Mouse (Mus musculus): ENCODE results near the gene Nab2. TPM values are rescaled to one million over a fixed set of nuclear protein-coding genes. Genes with fewer than 3 reads are reported as not detected.

Nab2 gene
- polyA plus RNA-seq, 1 experiment from 2014 or later = 33.2 TPM

- Histone ChIP-seq H3K9ac (peak overlapping the region; percentile 51), H3K27ac (replicated peaks) (peak overlapping the region; percentile 94), H3K4me2 (replicated peaks) (peak overlapping the region; percentile 77), H3K36me3 (peaks cover 7% of the 10 kb centered on the region; the same call in 1 of the 2 replicates), H3K4me3 (replicated peaks) (peak overlapping the region; percentile 58), H3K4me1 (peaks cover 29% of the 10 kb centered on the region), H3K27me3 (no peaks in the 10 kb centered on the region), H3K9me3 (replicated peaks) (no peaks in the 10 kb centered on the region)
- ATAC-seq (ENCODE audit: insufficient number of reproducible peaks, low FRiP score, low TSS enrichment, low read depth) = peak; percentile 76
- 5% methylated on average over 19 of the region's 19 CpGs for WGBS
These were observed 26.3 kb downstream of the Nab2 start for GRCm38 (mm10) chr10:127641861-127642771.

GRCm38 (mm10) chr10:127640421-127640820 lies 27.9 kb downstream of the Nab2 start:
- 62% methylated on average over 5 of the region's 5 CpGs for WGBS
- no peak for ATAC-seq (ENCODE audit: insufficient number of reproducible peaks, low FRiP score, low TSS enrichment, low read depth)
- Histone ChIP-seq H3K36me3 (no peaks in the 10 kb centered on the region), H3K4me3 (replicated peaks) (no peak overlapping the region), H3K27me3 (no peaks in the 10 kb centered on the region), H3K4me1 (peaks cover 29% of the 10 kb centered on the region), H3K9ac (no peak overlapping the region), H3K9me3 (replicated peaks) (no peaks in the 10 kb centered on the region), H3K27ac (replicated peaks) (0 out of 2 replicates have a peak overlapping the region, but pooled peaks have one; percentile 13), H3K4me2 (replicated peaks) (no peak overlapping the region)

GRCm38 (mm10) chr10:127632668-127633271 lies 35.6 kb downstream of the Nab2 start:
- no peak overlapping the region for H3K9ac ChIP-seq
- no peaks in the 10 kb centered on the region for H3K36me3 ChIP-seq
- 52% methylated on average over 7 of the region's 7 CpGs for WGBS
- H3K4me3 ChIP-seq (replicated peaks) = no peak overlapping the region
- H3K9me3 ChIP-seq (replicated peaks) = no peaks in the 10 kb centered on the region
- no peak overlapping the region for H3K27ac ChIP-seq (replicated peaks)
- H3K4me2 ChIP-seq (replicated peaks) = no peak overlapping the region
- no peaks in the 10 kb centered on the region for H3K4me1 ChIP-seq
- ATAC-seq (ENCODE audit: insufficient number of reproducible peaks, low FRiP score, low TSS enrichment, low read depth) = no peak; the same call in 1 of the 2 replicates
- H3K27me3 ChIP-seq = no peaks in the 10 kb centered on the region

DNA sequence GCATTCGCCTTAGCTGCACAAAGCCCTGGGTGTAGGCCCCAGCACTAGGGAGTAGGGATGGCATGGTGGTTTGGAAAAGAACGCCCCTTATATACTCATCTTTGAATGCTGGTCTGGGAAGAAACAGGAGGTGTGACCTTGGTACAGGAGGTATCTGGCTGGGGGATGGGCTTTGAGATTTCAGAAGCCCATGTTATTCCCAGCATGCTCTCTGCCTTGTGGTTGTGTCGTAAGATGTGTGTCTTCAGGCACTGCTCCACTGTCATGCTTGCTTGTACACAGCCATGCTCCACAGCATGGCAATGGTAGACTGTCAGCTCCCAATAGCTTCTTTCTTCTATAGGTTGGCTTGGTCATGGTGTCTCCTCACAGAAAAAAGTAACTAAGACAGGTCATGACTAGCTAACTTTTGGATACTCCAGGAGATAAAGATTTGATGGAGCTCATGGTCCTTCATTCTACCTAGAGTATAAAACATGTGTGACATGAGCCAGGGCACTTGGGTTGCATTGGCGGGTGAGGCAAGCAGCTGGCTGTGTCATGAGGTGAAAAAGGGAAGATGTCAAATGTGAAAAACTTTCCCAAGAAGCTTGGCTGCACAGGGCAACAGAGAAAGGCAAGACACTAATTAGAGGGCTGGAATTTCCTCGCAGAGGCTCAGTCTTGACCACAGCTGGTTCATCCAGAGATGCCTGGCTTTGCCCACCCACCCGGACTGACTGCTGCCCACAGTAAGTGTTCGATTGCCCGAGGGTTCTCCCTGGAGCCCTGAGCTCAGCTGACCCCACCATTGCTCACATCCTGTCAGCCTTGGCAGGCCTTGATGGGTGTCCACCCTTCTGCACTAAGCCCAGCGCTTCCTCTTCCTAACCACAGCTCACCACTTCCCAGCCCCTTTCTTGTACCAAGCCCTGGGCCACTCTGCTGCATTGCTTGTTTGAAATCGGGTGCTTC lies 36.8 kb downstream of the Nab2 start:
- no peaks in the 10 kb centered on the region for H3K4me1 ChIP-seq
- H3K27ac ChIP-seq (replicated peaks) = no peak overlapping the region
- H3K4me2 ChIP-seq (replicated peaks) = no peak overlapping the region
- ATAC-seq (ENCODE audit: insufficient number of reproducible peaks, low FRiP score, low TSS enrichment, low read depth) = peak; percentile 75; the same call in 1 of the 2 replicates
- no peaks in the 10 kb centered on the region for H3K36me3 ChIP-seq
- no peaks in the 10 kb centered on the region for H3K27me3 ChIP-seq
- 73% methylated on average over 10 of the region's 10 CpGs for WGBS
- no peaks in the 10 kb centered on the region for H3K9me3 ChIP-seq (replicated peaks)
- no peak overlapping the region for H3K9ac ChIP-seq
- H3K4me3 ChIP-seq (replicated peaks) = no peak overlapping the region

DNA sequence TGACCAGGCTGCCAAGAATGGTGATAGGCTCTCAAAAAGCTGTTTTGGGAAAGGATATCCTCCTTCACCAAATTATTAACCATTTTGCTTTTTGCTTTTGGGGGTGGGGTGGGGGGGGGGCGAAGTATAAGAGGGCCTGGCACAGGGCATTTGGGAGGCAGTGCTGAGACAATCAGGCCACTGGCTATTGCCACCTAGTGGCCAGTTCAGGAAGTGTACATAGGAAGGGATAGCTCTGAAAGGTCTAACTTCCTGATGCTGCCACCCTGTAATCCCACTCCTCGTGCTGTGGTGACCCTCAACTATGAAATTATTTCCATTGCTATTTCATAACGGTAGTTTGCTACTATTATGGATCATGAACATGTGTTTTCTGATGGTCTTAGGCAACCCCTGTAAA lies 41.9 kb downstream of the Nab2 start:
- Histone ChIP-seq H3K4me2 (replicated peaks) (no peak overlapping the region), H3K4me3 (replicated peaks) (no peak overlapping the region), H3K9ac (no peak overlapping the region), H3K27ac (replicated peaks) (no peak overlapping the region), H3K4me1 (peaks cover 8% of the 10 kb centered on the region), H3K27me3 (no peaks in the 10 kb centered on the region), H3K9me3 (replicated peaks) (no peaks in the 10 kb centered on the region), H3K36me3 (no peaks in the 10 kb centered on the region)
- 81% methylated on average over 3 of the region's 3 CpGs for WGBS
- ATAC-seq (ENCODE audit: insufficient number of reproducible peaks, low FRiP score, low TSS enrichment, low read depth) = no peak

GRCm38 (mm10) chr10:127623439-127624216 lies 44.7 kb downstream of the Nab2 start:
- Histone ChIP-seq H3K4me3 (replicated peaks) (no peak overlapping the region), H3K4me1 (peaks cover 23% of the 10 kb centered on the region), H3K27me3 (no peaks in the 10 kb centered on the region), H3K4me2 (replicated peaks) (no peak overlapping the region), H3K9me3 (replicated peaks) (no peaks in the 10 kb centered on the region), H3K9ac (no peak overlapping the region), H3K27ac (replicated peaks) (no peak overlapping the region), H3K36me3 (no peaks in the 10 kb centered on the region)
- ATAC-seq (ENCODE audit: insufficient number of reproducible peaks, low FRiP score, low TSS enrichment, low read depth) = no peak
- 92% methylated on average over 6 of the region's 6 CpGs for WGBS

DNA sequence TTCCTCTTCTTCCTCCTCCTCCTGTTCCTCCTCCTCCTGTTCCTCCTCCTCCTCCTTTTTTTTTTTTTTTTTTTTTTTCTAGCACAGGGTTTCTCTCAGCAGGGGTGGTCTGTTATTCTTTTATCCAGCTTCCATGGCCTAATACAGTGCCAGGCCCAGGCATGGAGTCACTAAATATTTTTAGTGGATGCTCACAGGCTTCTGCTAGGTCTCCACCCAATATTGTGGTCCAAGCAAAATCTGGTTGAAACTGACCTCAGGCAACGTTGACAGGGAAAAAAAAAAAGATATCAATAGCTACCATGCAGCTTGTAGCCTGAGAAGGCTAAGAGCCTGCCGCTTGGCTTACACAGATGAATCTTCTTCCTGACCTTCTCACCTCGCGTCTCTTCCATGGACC lies 45.7 kb downstream of the Nab2 start:
- no peak overlapping the region for H3K4me2 ChIP-seq (replicated peaks)
- H3K27me3 ChIP-seq = no peaks in the 10 kb centered on the region
- peak overlapping the region; percentile 98 for H3K27ac ChIP-seq (replicated peaks)
- H3K9ac ChIP-seq = no peak overlapping the region
- no peaks in the 10 kb centered on the region for H3K9me3 ChIP-seq (replicated peaks)
- ATAC-seq (ENCODE audit: insufficient number of reproducible peaks, low FRiP score, low TSS enrichment, low read depth) = no peak
- H3K4me3 ChIP-seq (replicated peaks) = no peak overlapping the region
- WGBS = 64% methylated on average over 4 of the region's 4 CpGs
- H3K4me1 ChIP-seq = peaks cover 32% of the 10 kb centered on the region
- no peaks in the 10 kb centered on the region for H3K36me3 ChIP-seq

DNA sequence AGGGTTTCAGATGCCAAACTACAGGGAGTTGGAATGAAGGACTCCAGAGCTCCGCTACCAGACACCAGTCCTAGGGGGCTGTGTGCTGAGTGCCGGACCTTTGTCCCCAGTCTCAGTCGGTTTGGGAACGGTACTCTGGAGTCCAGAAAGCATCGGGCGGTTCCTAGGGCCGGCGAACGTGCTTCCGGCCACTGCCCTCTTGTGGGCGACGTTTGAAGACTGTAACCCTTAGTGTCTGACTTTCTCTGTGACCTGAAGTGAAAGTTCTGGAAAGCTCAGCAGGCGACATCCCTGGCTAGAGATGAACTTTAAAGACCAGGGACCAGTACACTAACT lies 46.3 kb downstream of the Nab2 start:
- no peaks in the 10 kb centered on the region for H3K36me3 ChIP-seq
- H3K9ac ChIP-seq = peak overlapping the region; percentile 69
- no peaks in the 10 kb centered on the region for H3K27me3 ChIP-seq
- H3K27ac ChIP-seq (replicated peaks) = peak overlapping the region; percentile 98
- peaks cover 39% of the 10 kb centered on the region for H3K4me1 ChIP-seq
- 2% methylated on average over 13 of the region's 13 CpGs for WGBS
- no peaks in the 10 kb centered on the region for H3K9me3 ChIP-seq (replicated peaks)
- peak overlapping the region; percentile 74 for H3K4me3 ChIP-seq (replicated peaks)
- ATAC-seq (ENCODE audit: insufficient number of reproducible peaks, low FRiP score, low TSS enrichment, low read depth) = no peak
- peak overlapping the region; percentile 80 for H3K4me2 ChIP-seq (replicated peaks)

- Histone ChIP-seq H3K27ac (replicated peaks) (peak overlapping the region; percentile 98), H3K4me1 (peaks cover 45% of the 10 kb centered on the region), H3K9ac (peak overlapping the region; percentile 69), H3K4me2 (replicated peaks) (peak overlapping the region; percentile 80), H3K4me3 (replicated peaks) (peak overlapping the region; percentile 74), H3K9me3 (replicated peaks) (no peaks in the 10 kb centered on the region), H3K27me3 (no peaks in the 10 kb centered on the region), H3K36me3 (no peaks in the 10 kb centered on the region)
- ATAC-seq (ENCODE audit: insufficient number of reproducible peaks, low FRiP score, low TSS enrichment, low read depth) = peak; percentile 91
- under 1% methylated on average over 36 of the region's 39 CpGs for WGBS
These were observed 46.9 kb downstream of the Nab2 start for GRCm38 (mm10) chr10:127621191-127622056.
